ENCODE assay signal across 7 mouse cellular contexts in genomic region chr11:97428726-97429077, GRCm38 (mm10). TPM values are rescaled to one million over a fixed set of nuclear protein-coding genes. Genes with fewer than 3 reads are reported as not detected.
A peak's percentile ranks its signal among the peaks of the same experiment; 100 is the strongest.
DNase-seq lines count a peak whose midpoint lies in the region; ATAC-seq lines count a peak whose summit lies in the region.

No protein-coding gene starts in this region.

- no peaks in the 10 kb centered on the region for H3K9me3 ChIP-seq in lung, embryonic 16.5 days (ENCODE audit: control insufficient read depth, low read length)
- no peaks in the 10 kb centered on the region for H3K9me3 ChIP-seq in limb, embryonic 13.5 days
- H3K9me3 ChIP-seq in stomach, embryonic 16.5 days (replicated peaks; ENCODE audit: control insufficient read depth, low read length) = no peaks in the 10 kb centered on the region

- peak overlapping the region; percentile 41 for H3K4me3 ChIP-seq in lung, embryonic 16.5 days (ENCODE audit: low read length)
- H3K4me3 ChIP-seq in limb, embryonic 13.5 days = peak overlapping the region; percentile 38
- H3K4me3 ChIP-seq in stomach, embryonic 16.5 days (replicated peaks; ENCODE audit: low read length) = peak overlapping the region; percentile 41; the same call in 1 of the 2 replicates

- H3K4me2 ChIP-seq in lung, embryonic 16.5 days (ENCODE audit: low read depth, low read length) = peak overlapping the region; percentile 73
- H3K4me2 ChIP-seq in limb, embryonic 13.5 days (replicated peaks) = peak overlapping the region; percentile 78
- peak overlapping the region; percentile 71 for H3K4me2 ChIP-seq in stomach, embryonic 16.5 days (ENCODE audit: low read depth, low read length)

- WGBS in lung, embryonic 16.5 days = 28% methylated on average over 4 of the region's 4 CpGs
- WGBS in limb, embryonic 13.5 days = 43% methylated on average over 4 of the region's 4 CpGs
- 40% methylated on average over 4 of the region's 4 CpGs for WGBS in stomach, embryonic 16.5 days

- peak overlapping the region; percentile 53 for H3K9ac ChIP-seq in lung, embryonic 16.5 days (ENCODE audit: low read length)
- peak overlapping the region; percentile 56 for H3K9ac ChIP-seq in limb, embryonic 13.5 days
- H3K9ac ChIP-seq in stomach, embryonic 16.5 days (ENCODE audit: low read length) = peak overlapping the region; percentile 26

- DNase-seq in lung, postnatal 10 days = no peak
- no peak for DNase-seq in ovary, postnatal 10 days (ENCODE audit: low spot score)
- DNase-seq in embryo, embryonic 11 days = no peak

- no peaks in the 10 kb centered on the region for H3K36me3 ChIP-seq in lung, embryonic 16.5 days (ENCODE audit: control insufficient read depth, insufficient read depth, low read length)
- H3K36me3 ChIP-seq in limb, embryonic 13.5 days = no peaks in the 10 kb centered on the region
- H3K36me3 ChIP-seq in stomach, embryonic 16.5 days (ENCODE audit: control insufficient read depth, insufficient read depth, low read length) = no peaks in the 10 kb centered on the region

- H3K4me1 ChIP-seq in lung, embryonic 16.5 days (replicated peaks; ENCODE audit: control insufficient read depth, insufficient read depth, low read length) = peaks cover 33% of the 10 kb centered on the region
- peaks cover 35% of the 10 kb centered on the region for H3K4me1 ChIP-seq in limb, embryonic 13.5 days
- peaks cover 30% of the 10 kb centered on the region for H3K4me1 ChIP-seq in stomach, embryonic 16.5 days (ENCODE audit: control insufficient read depth, insufficient read depth, low read length)

- peak overlapping the region; percentile 82 for H3K27ac ChIP-seq in lung, embryonic 16.5 days (ENCODE audit: low read length)
- H3K27ac ChIP-seq in limb, embryonic 13.5 days = peak overlapping the region; percentile 52; the same call in 1 of the 2 replicates
- H3K27ac ChIP-seq in stomach, embryonic 16.5 days (ENCODE audit: low read length) = peak overlapping the region; percentile 62

- H3K27me3 ChIP-seq in lung, embryonic 16.5 days (ENCODE audit: control insufficient read depth, insufficient read depth, low read depth, low read length) = no peaks in the 10 kb centered on the region
- no peaks in the 10 kb centered on the region for H3K27me3 ChIP-seq in limb, embryonic 13.5 days
- no peaks in the 10 kb centered on the region for H3K27me3 ChIP-seq in stomach, embryonic 16.5 days (ENCODE audit: control insufficient read depth, insufficient read depth, low read length)

- no peak; the same call in 1 of the 2 replicates for ATAC-seq in lung, embryonic 16.5 days (ENCODE audit: low read depth)
- ATAC-seq in erythroid progenitor cell, adult 5-6 weeks (replicated peaks; ENCODE audit: low FRiP score, poor library complexity, severe bottlenecking) = peak; percentile 53
- no peak for ATAC-seq in limb, embryonic 13.5 days (ENCODE audit: low FRiP score, low read depth)
- no peak for ATAC-seq in stomach, embryonic 16.5 days (ENCODE audit: insufficient read depth, low FRiP score)

RNA-seq across cellular contexts. Expression of gene Arhgap23, which starts 13.4 kb away (rescaled TPM):
- 5.2 and 5.4 TPM in 2 replicates for polyA plus RNA-seq in lung, embryonic 16.5 days (2015; fragmentation: Nextera tagmentation; extraction: Ambion mirVana)
- 76.8 and 82.6 TPM in 2 replicates for total RNA-seq in erythroid progenitor cell, adult 5-6 weeks (2015; ENCODE audit: low replicate concordance)
- 65.7 and 71.1 TPM in 2 replicates for total RNA-seq in erythroid progenitor cell, adult 5-6 weeks (2017; ENCODE audit: low replicate concordance)
- 6.7 and 7.2 TPM in 2 replicates for polyA plus RNA-seq in limb, embryonic 13.5 days (2015; fragmentation: Nextera tagmentation; extraction: Ambion mirVana)
- polyA plus RNA-seq in stomach, embryonic 16.5 days (2015; fragmentation: Nextera tagmentation; extraction: Ambion mirVana) = 4.4 and 4.8 TPM in 2 replicates
